Mouse (Mus musculus) MN1 (cell line): ENCODE data around the gene Siva1.
A peak's percentile ranks its signal among the peaks of the same experiment; 100 is the strongest.

ENCODE experiments used
- DNase-seq: peaks from one replicate; pipeline ENCODE4 v3.0.0-alpha.2; 2016; ENCODE audit warnings: low spot score

Siva1 gene

DNA sequence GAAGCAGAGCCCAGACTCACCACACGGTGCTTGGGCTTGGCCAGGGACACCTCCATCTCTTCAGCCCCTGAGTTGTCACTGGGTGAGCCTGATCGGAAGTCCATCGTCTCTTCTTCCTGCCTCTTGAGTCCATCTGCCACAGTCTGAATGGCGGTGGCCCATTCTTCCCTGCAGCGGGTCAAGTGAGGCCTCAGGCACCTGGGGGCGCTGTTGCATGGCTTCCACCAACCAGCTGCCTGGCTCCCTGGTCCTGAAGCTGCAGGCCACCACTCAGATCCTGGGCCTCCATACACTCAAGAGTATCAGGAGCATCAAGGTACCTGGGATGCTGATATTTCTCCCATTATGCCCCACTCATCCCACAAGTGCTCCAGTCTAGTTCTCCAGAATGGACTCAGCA, 14.6 kb downstream of the Siva1 start:
- DNase-seq: peak; percentile 50

DNA sequence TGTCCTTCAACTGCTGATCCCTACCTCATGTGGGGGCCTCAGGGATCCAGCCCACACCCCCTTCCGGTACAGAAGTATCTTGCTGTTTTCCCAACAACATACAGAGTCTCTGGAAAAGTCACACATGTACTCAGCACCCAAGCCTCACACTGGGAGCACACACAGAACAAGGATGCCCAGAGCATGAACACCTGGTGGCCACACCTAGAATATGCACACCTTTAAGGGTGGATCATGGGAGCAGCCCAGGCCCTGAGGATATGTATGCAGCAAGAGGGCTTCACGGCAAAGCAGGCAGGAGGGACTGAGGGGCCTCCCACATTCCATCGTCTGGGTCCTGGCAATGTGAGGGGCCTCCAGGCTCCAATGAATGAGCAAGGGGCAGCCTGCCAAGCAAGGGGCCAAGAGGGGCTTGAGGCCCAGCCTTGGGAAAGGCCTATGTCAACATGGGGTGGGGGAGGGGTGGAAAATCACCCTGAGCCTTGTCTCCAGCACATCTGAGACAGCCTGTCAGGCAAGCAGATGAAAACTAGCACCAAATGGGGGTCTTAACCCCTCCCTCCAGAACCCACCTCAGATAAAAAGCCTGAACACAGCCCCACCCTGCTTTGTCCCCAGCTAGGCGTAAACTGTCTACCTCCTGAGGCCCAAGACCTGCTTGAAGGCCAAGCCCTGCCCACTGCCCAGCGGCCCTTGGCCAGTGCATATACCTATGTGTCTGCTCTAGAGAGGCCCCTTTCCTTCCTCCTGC, 16.3 kb downstream of the Siva1 start:
- DNase-seq: no peak

DNA sequence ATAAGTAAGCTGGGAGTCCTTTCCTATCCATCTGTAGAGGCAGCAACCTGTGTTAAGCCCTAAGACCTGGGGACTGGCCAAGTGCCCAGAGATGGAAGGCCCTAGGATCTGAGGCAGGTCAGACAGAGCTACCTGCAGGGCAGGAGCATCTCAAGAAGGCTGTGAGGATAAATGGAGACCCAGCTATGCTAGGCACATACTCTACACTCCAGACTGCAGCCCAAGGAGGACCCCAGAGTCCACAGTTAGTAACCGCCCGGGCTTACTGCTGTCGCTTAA, 16.8 kb downstream of the Siva1 start:
- no peak for DNase-seq

DNA sequence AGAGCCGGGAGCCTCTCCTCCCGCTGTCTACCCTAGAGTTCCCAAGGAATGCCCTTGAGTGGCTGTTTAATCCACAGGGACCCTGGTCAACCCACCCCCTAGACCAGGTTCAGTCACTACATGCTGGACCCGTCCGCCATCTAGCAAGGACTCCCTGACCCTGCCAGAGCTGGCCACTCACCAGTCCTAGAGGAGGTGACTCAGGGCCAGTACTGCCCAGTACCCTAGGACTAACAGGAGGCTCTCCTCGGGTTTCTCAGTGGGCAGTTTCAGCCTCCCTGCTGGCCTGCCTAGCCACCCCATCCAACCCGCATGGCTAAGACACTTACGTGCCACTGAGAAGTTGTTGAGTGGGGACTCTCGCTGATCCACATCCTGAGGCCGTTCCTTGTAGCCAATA, 17.4 kb downstream of the Siva1 start:
- no peak for DNase-seq

DNA sequence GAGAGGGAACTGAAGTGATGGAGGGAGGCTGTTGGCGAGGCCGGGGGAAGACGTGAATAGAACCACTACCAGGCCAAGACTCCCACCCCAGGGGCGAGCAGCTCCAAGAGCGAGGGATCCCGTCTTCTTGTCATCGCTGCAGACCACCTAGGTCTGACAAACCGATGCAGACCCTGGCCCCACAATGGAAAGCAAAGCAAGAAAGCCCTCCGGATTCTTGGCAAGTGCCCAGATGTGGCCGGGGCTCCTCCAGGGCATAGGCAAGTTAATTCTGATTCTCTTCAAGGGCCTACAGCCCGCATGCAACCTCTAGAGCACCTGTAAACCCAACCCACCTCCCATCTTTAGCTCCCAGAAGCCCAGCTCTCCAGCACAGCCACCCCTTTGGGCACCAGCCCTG, 18.8 kb downstream of the Siva1 start:
- DNase-seq: no peak

DNA sequence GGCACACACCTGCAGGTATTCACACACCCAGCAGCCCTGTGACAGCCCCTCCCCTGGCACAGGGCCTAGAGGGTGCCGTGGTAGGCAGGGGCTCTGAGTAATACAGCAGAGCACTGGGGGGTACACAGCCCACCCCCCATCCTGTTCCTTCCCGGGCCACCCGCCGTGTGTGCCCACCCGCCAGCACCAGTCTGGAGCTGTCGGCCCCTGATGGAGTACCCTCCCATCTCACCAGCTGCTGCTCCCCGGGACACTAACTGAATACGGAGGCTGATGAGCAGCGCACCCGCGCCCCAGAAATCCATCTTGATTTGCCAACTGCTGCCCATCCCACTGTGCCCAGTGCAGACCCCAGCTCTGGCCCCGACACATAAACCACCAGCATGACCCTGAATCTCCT, 19.2 kb downstream of the Siva1 start:
- no peak for DNase-seq

DNA sequence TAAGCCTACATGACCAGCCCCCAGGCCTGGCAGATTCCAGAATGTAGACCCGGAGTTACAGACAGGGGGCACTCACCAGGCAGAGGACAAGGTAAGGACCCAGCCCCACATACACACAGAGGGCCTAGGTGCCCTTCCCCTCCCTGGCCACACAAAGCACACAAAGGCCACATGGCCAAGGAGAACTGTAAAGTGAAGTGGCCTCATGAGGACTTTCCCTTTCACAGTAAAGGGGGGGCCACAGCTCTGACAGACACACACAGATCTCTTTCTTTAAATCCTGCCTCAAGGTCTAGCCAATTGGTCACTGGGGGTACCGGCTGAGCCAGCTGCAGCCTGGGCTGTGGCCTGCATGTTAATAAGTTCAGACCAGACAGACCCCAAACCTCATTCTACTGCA, 19.6 kb downstream of the Siva1 start:
- no peak for DNase-seq

DNA sequence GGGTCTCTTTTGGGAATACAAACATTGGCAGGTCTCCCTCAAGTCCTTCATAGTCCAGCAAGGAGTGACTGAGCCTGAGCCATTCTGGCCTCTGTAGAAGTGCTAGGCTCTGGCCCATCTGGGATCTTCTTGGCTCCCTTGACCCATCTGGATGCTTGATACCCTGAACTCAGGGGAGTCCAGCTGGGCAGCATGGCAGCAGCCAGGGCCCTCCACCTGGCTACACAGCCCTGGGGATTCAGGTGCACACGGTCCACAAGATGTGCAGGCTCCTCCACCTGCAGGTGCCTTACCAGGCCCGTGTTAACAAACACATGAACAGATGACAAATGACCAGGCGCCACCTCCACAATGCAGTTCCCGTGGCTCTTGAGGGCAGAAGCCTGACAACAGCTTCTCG, 20.2 kb downstream of the Siva1 start:
- no peak for DNase-seq

DNA sequence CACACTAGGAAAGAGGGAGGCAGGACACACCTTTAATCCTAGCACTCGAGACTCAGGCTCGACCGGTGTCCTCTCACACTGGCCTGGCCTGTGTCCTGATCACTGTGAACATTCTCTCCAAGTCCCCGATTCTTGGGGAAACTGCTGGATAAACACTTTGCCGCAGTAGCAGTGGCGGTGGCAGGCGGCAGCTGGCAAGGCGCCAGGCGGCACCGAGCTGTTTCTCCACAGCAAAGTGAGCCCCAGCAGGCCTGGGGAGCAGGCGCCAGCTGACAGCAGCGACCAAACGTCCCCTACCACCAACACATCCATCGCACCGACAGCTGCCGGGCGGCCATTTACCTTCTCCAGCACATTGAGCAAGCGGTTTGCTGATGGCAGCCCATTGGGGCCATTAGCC, 21.0 kb downstream of the Siva1 start:
- no peak for DNase-seq

DNA sequence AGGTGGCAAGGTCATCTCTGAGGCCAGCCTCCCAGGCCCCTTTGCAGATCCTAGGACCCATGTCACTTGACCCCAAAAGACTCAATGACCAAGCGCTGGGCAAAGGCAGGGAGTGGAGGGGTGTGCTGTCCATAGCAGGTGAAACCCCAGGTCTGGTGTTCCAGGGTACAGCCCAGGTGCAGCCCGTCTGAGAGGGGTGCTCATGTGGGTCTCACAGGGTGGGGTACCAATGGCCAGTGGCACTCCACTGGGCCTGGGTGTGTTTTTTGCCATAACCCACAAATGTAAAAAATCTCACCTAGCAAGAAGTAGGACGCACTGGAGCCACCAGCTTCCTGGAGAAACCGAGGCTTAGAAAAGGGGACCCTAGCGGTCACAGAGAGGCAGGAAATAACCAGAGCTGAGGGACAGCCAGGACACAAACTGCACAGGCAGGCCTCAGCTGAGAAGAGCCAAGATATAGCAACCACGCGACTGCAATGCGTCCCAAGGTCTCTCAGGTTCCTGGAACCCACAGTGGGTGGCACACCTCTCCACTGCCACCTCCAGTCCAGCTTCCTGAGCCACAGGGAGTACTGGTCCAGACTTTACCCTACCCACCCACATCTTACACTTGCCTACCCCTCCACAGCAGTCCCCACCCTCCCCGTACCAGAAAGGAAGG, 21.5 kb downstream of the Siva1 start:
- DNase-seq: no peak

DNA sequence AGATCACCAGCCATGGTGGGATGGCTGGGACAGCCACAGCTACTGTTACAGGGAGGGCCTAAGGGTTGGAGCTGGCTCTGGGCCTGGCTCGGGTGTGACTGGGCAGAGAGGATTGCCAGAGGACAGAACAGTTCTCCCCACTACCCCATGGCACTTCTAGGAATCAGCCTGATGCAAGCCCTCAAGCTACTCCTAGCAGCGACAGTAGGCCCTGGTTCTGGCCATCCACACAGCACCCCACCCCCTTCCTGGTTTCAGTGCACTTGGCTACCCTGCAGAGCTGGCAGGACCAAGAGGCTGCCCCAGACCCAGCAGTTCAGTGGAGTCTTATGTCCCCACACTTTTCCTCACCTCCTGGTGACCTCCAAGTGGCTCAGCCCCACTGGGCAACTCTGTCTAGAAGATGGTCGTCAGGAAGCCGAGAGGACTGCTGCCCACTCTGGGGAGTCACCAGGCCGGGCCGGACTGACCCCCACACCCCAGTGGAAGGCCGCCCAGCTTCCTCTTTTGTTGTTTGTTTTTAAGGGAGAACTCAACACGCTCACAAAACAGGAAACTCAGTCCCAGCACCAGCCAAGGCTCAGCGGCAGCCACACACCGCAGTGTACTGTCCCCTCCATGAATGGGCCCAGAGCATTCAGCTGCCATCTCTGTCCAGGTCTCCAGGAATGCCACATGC, 23.3 kb downstream of the Siva1 start:
- no peak for DNase-seq

DNA sequence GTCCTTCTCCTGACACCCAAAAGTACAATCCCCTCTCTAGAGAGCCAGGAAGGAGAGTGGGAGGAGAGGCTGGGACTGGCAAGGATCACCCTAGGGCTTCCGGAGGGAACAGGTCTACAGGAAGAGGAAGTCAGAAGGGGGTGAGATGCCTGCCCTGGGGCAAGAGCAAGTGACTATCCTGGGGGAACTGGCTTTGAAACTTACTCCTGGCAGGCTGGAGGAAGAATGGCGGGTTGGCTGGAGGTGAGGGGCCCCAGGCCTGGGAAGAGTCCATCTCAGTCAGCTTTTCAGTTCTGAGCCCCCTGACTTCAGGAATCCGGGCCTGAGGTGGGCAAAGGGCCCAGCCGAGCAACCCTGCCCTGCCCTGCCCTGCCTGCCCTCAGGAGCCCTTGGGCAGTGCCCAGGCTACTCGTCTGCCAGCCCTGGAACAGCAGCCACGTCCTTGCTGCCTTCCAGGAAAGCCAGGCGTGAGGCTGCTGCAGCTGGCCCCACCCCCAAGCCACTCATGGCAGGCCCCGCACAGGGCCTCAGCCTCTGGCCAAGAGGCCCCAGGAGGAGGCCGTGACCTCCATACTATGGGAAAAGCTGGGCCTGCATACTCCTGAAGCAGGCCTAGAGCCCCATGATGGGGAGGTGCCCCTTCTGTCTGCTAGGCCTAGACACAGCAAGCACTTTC, 26.4 kb downstream of the Siva1 start:
- peak; percentile 39 for DNase-seq

DNA sequence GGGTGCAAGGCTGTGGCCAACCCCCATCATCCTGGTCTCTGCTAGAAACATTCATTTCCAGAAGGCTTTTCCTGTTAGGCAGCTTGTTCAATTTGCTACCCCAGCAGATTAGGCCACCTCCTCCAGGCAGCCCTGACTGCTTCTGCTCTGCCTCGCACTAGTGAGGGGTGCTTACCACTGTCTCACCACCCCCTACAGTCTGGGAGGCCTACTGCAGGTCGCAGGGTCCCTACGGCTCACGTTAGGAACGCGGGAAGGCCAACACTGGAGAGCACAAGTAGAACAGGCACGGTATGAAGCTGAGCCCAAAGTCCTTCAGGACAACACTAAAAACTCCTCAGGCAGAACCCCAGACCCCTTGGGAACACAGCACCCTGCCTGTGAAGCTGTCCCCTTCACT, 27.4 kb downstream of the Siva1 start:
- no peak for DNase-seq

DNA sequence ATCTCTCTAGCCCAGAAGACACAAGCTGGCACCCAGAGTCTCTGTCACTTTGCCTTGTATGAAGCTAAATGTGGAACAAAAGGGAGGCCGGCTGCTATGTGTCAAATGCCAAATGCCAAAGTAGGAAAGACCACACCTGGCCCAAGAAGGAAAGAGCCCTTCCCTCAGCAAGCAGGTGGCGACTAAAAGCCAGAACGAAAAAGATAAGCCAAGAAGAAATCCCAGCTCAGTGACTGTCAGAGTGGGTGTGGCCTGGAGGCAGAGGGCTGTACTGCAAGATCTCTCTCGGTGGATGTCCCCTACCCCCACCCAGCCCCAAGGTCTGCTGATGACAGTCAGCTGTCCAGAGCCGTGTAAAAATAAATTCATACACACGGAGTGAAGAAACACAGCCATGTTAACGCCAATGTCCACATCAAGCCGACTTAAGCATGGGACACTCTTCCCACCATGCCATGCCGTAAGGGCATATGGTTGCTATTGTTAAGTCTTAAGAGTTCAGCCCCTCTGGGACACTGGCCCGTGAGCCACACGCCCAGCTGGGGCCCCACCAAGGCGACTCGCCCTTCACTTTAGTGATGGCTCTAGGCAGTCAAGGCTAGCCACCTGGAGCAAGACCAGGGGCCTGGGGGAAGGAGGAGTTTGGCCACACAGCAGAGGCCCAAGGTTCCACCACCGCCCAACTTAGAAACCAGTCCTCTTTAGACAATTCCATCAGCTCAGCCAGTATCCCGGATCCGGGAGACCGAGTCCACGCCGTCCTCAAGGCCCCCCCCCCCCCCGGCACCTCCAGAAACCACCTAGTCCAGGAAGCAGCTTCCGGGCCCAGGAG, 28.5 kb downstream of the Siva1 start:
- peak; percentile 46 for DNase-seq

DNA sequence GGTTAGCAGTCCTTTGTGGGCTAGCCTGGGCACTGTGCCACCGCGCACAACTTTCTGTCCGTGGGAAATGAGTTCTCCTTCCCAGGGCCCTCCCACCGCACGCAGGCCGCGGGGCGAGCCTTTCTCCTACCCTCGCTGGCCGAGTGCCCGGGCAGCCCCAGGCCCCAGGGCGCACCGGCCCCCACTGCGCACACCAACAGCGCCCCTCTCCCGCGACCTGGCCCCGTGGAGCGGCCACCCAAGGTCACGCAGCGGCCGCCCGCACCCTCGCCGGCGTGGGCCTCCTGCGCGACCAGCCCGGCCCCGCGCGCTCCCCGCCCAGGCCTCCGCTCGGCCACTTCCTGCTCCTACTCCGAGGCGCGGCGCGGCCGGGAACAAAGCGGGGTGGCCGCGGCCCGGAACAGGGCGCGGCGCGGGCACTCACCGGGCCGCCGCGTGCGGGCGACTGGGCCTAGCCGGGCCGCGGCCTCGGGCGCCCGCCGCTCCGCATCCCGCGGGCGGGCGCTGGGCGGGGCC, 29.2 kb downstream of the Siva1 start:
- peak; percentile 44 for DNase-seq

DNA sequence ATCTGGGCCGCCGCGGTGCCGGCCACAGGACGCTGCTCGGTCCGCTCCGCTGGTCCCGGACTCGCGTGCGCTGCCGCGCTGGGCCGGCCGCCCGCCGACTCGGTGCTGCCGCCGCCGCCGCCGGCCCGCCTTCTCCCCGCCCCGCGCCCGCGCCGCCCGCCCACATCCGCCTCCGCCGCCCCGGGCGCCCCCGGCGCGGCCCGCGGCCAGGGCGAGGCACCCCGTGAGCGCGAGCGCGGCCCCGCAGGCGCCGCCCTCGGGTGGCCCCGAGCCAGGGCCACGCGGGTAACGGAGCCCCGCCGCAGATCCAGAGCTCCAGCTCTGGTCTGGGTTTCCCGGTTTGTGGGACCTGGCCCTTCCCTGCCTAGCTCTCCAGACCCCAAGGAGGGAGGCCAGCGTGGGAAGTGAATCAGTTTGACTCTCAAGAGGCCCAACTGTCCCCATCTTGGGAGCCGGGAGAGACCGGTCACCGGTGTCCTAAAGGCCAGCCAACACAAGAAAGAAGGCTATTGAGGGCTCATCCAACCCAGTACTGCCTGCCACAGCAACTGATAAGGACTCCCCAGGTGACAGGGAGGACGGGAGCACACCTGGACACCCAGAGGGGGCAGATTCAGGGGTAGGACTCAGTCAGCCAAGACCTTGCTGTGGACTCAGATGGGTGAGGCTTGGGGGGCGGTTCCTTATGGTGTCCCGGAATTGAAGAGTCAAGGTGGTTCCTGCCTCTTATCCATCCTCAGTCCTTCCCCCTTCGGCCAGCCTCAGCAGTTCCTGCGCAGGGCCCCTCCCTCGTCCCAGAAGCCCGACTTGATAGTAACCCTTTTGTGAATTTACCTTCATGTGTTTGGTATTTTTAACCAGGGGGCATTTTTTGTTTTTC, 29.9 kb downstream of the Siva1 start, which contains the start of gene Akt1:
Akt1 (minus strand) TSS at position 753 of the 880 bp plus-strand sequence.
- peak; percentile 55 for DNase-seq

DNA sequence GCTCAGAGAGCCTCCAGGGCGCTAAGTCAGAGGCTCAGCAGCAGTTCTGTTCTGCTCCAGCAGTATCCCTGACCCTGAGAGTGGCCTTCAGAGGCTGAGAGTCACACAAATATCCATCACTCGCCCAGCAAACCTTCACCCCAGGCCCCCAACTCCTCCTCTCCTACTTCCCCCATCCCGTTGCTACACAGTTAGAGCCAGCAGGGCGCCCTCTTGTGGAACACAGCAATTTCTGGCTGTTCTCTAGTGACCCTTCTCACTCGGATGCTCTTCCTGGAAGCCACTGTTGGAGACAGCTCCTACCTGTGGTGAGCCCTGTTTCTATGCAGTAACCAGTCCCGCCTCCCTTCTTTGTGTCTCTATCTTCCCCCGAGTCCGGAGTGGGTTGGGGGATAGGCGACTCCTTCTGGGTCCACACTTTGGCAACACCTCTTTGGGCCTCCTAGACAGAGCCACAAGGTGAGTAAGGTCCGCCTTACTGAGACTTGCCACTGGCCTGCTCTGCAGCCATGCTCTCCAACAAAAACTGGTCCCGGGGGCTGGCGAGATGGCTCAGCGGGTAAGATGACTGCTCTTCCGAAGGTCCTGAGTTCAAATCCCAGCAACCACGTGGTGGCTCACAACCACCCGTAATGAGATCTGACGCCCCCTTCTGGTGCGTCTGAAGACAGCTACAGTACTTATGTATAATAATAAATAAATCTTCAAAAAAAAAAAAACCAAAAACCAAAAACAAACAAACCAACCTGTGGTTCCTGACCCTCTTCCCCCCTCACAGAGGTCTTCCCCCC, 31.0 kb downstream of the Siva1 start:
- peak; percentile 87 for DNase-seq

DNA sequence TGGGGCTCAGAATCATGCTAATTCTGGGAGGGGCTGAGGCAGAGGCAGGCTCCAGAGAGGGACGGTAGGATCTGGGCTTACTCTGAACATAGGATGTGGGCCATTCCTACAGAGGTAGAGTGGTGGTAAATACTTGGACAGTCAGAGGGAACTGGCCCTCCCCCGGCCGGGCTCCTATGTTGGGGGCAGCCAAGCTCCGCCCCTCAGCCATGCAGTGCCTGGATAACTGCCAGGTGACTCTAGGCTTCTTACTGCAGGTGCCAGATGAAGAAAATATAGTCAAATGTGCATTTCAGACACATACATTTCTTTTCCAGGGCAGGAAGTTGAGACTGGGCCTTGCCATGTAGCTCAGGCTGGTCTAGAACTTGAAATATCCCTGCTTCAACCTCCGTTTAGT, 32.6 kb downstream of the Siva1 start:
- no peak for DNase-seq

DNA sequence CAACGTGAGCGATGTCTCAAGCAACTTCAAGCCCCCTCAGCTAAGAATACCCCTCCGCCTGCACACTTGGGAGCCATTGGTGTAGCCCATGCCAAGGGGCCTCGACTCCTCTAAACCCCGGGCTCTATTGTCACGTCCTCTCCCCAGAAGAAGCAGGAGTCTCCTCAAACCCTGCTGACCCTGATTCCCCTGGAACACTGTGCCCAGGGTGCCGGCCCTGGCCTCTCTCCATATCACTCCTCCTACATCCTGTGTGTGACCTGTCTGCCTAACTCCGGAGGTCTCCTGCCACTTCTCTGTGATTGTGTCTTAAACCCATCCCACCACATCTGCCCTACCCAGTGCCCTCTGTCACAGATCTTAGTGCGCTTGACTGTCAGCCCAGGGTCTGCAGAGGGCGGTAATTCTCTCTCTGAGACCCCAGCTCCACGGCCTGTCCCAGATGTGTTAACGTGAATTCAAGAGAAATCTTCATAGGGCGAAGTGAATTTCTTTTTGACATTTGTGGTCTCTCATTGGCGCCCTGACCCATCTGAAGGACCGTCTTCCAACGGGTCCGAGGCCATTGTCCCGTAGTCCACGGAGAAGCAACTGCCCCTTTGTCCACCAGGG, 33.6 kb downstream of the Siva1 start:
- DNase-seq: no peak
